Mouse (Mus musculus): ENCODE data around the gene Zfp64.
A peak's percentile ranks its signal among the peaks of the same experiment; 100 is the strongest.

DNA sequence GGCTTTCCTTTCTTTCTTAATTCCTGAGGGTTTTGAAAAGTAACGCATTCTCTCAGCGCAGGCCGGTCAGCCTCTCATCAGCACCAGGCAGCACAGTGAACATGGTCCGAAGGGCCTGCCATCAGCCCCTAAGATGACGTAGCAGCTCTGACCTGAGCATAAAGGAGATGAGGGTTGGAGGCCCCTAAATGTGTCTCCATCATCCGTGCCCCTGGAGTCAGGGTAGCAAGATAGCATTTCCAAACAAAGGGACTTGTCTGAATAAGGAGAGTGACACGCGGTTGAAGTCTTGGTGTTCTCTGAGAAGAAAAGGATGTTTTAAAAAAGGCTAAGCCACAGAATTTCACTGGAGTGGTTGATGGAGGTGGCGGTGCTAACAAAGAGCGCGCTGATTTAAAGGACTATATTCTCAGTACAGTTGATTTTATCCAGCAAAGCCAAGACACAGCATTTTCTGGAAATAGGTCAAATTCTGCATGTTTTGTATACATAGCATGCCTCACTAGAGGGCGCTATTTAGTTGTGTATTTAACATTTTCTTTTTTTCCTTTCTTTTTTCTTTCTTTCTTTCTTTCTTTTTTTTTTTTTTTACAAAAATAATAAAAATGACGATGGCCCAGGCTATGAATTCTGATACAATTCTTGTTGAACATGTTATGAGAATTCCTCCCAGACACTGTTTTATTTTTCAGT lies 34.8 kb upstream of the Zfp64 start:
- TF ChIP-seq CTCF (IDR thresholded peaks at IDR 0.05; ENCODE audit: low read depth) (peak; percentile 44), EP300 (IDR thresholded peaks at IDR 0.05; ENCODE audit: low read depth) (no peak)
